14 mouse cellular contexts compared by ENCODE assay signal in genomic region chr4:153546709-153547108, GRCm38 (mm10).
"Had no signal": no experiment of that assay in that cellular context is flagged by ENCODE, and none has a peak within 500 bp of the region (broad histone marks: within the 10 kb centered on the region; RNA-seq: fewer than 3 reads in every experiment).

No protein-coding gene starts in this region.

- H3K9me3 ChIP-seq: midbrain, embryonic 13.5 days had no signal

- ATAC-seq: midbrain, embryonic 16.5 days had no signal

- H3K9ac ChIP-seq: liver, embryonic 13.5 days; midbrain, embryonic 13.5 days had no signal

- H3K4me3 ChIP-seq: liver, embryonic 13.5 days; midbrain, embryonic 13.5 days; myocyte had no signal

- H3K4me1 ChIP-seq: liver, embryonic 13.5 days had no signal

- DNase-seq: kidney, adult 18-20 months; kidney, adult 9 months; kidney, postnatal 14 days; kidney, postnatal 4 days; liver, embryonic 13.5 days; lung, adult 2 months; lung, postnatal 14 days; lung, postnatal 4 days; thymus, adult 18-20 months; thymus, postnatal 14 days; thymus, postnatal 4 days had no signal

- H3K36me3 ChIP-seq: liver, embryonic 13.5 days; midbrain, embryonic 13.5 days had no signal

- H3K27ac ChIP-seq: liver, embryonic 13.5 days; midbrain, embryonic 13.5 days had no signal

- H3K4me2 ChIP-seq: liver, embryonic 13.5 days; midbrain, embryonic 13.5 days had no signal

- H3K27me3 ChIP-seq: liver, embryonic 13.5 days had no signal
